Mouse (Mus musculus) cerebellum, adult 9-10 months (tissue): Measurements from ENCODE around the gene Spns1.
"Not testable (repeated sequence)": the region's sequence is repeated elsewhere in the genome, so short reads cannot be mapped to it uniquely, and the experiment has no call there.

Experiments
- DNase-seq: peaks from one replicate; pipeline ENCODE4 v3.0.0; 2022

Spns1 gene

DNA sequence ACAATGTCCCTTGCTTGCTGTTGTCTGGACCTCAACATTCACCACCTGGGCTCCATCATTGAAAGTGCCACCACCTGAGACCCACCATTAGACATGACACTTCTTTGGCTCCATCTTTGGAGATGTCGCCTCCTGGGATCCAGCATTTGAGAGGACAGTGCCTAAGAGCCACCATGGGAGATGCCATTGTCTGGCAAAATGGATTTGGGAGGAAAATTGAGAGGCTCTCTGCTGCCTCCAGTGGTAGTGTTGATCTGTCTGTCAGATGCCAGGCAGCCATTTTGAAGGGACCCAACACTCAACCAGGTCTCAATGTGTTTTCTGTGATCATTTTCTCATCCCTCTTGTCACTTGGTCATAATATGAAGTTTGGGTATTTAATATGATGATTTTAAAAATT is 41.7 kb downstream of the Spns1 start:
- no peak for DNase-seq

- DNase-seq, result no peak
Observed at GRCm38 (mm10) chr7:126332691-126333090, 44.6 kb downstream of the Spns1 start.

- DNase-seq, result no peak
Observed at GRCm38 (mm10) chr7:126330693-126331092, 46.6 kb downstream of the Spns1 start.

DNA sequence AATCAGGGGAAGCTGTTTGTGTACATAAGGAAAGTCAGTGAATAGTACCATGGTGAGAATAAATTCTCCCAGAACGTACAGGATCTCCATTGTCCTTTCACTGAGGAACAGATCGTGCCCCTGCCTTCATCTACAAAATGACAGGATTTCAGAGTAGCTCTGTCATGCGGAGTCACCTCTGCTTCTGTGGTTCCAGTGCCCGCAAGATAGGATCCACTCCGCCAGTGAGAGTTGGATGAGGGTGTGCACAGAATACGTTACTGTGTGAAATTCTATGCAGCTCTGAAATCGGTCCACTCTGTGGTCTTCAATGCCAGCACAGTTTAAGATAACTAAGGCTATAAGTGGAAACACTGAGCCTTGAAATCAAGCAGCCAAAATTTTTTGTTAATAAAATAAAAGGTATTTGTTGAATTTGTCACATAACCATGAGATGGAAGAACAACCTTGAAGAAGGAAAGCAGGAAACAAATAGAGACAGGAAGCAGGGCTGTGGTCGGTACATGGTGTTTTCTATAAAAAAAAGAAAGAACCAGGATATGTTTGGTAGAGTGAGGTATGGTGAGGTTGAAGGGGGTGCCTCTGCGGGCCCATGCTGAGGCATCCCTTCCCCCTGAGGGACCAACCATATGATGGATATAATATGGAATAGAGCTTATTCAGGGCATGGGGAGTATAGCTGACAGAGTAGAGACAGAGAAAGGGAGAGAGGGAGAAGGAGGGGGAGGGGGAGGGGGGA is 47.2 kb downstream of the Spns1 start:
- no peak for DNase-seq

- not testable (repeated sequence) for DNase-seq
Observed at GRCm38 (mm10) chr7:126328848-126329247, 48.4 kb downstream of the Spns1 start.

GRCm38 (mm10) chr7:126325576-126326273 is 51.5 kb downstream of the Spns1 start:
- not testable (repeated sequence) for DNase-seq

DNA sequence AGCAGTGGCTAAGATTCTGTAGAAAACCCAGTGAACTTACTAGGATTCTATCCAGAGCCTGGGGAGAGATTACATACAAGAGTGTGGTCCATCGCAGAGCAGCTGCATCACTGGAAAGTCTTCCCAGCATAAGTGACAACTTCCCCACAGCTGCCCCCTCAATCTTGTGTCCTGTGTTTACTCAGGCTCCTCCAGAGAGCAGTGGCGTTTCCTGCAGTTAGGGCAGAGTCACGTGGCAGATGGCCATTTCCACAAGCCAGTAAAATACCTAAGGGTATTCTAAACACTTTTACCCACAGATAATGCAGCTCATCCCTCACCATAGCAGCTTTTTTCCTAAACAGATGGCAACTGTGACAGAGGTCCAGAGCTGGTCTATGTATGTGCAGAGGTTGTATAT is 52.5 kb downstream of the Spns1 start:
- DNase-seq, result no peak

DNA sequence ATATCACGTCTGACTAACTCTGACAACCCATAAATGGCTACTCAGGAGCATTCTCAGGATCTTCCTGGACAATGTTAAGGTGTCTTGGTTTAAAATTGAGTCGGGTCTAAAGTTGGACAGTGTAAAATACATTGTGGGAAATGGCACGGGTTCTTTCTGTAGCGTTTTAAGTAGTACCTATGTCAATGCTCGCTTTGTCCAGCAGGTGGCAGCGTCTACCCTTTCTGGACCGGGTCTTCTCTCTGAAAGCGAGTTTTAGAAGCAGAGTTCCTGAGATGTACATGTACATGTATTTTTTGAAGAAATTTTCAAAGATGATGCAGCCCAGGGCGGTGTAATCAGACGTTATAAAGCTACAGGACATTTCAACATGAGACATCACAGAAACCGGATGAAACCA is 53.5 kb downstream of the Spns1 start:
- DNase-seq, result peak; percentile 81
